Mouse (Mus musculus) hindbrain, postnatal 0 days (tissue): ENCODE measurements around the gene Net1. TPM values are rescaled to one million over a fixed set of nuclear protein-coding genes. Genes with fewer than 3 reads are reported as not detected.

ENCODE experiments used
- ATAC-seq: fragments of 200-750 bp; cut with Nextera tagmentation; 2 replicates; pipeline ENCODE4 v1.8.0; 2017; ENCODE audit warnings: mild to moderate bottlenecking, moderate TSS enrichment, moderate library complexity
- DNase-seq: peaks from one replicate; pipeline ENCODE4 v3.0.0-alpha.2; 2015; ENCODE audit warnings: low spot score
- H3K27ac ChIP-seq: fragments of 300-500 bp; sonication (generic); 2 replicates; pipeline ENCODE4 v1.5.1; 2014; ENCODE audit warnings: mild to moderate bottlenecking
- H3K27me3 ChIP-seq: fragments of 300-500 bp; sonication (generic); 2 replicates; pipeline ENCODE4 v1.6.1; 2014; ENCODE audit warnings: low read length, mixed read lengths; ENCODE audit not compliant: insufficient read depth
- H3K36me3 ChIP-seq: fragments of 300-500 bp; sonication (generic); 2 replicates; pipeline ENCODE4 v1.6.1; 2014; ENCODE audit warnings: low read length, mixed read lengths; ENCODE audit not compliant: insufficient read depth
- H3K4me1 ChIP-seq: fragments of 300-500 bp; sonication (generic); 2 replicates; pipeline ENCODE4 v1.6.1; 2014; ENCODE audit warnings: antibody characterized with exemption, low read length, mixed read lengths; ENCODE audit not compliant: insufficient read depth
- H3K4me2 ChIP-seq: fragments of 300-500 bp; sonication (generic); 2 replicates; pipeline ENCODE4 v1.6.1; 2014; ENCODE audit warnings: low read depth, mild to moderate bottlenecking, low read length, moderate library complexity, mixed read lengths
- H3K4me3 ChIP-seq: fragments of 300-500 bp; sonication (generic); 2 replicates; pipeline ENCODE4 v1.5.1; 2014; ENCODE audit warnings: low read length
- H3K9ac ChIP-seq: fragments of 300-500 bp; sonication (generic); replicated peaks from 2 replicates; pipeline ENCODE4 v1.6.1; 2014; ENCODE audit warnings: mild to moderate bottlenecking, low read length, moderate library complexity, mixed read lengths
- H3K9me3 ChIP-seq: fragments of 300-500 bp; sonication (generic); 2 replicates; pipeline ENCODE4 v1.6.1; 2016; ENCODE audit warnings: low read length, mixed read lengths
- CTCF ChIP-seq: IDR thresholded peaks from 2 replicates; pipeline ENCODE4 v1.5.1; 2016; ENCODE audit warnings: antibody characterized with exemption, control low read depth, low read depth
- WGBS: fragments of 180-500 bp; shearing (Covaris S2); extraction: QIAGEN DNeasy Blood & Tissue Kit; methylation state at CpG from one replicate; pipeline ENCODE4 v1.1.7; 2014; 5-methylcytosine and 5-hydroxymethylcytosine counted together
- polyA plus RNA-seq: library from polyadenylated mRNA; unstranded; fragments of >200 nt; fragmentation: Nextera tagmentation; extraction: Ambion mirVana; gene quantifications from 2 replicates; pipeline ENCODE4 v1.2.1, GENCODE M21; 2015
- total RNA-seq: library from RNA; depleted of rRNA; stranded (reverse); fragments of >200 nt; gene quantifications from 2 replicates; pipeline ENCODE4 v1.2.3, GENCODE M21; 2014; rRNA removed

Gene Net1
- 11.7 and 12.1 TPM in 2 replicates for total RNA-seq
- polyA plus RNA-seq, result 12.7 and 12.8 TPM in 2 replicates

GRCm38 (mm10) chr13:3917571-3918311 lies at the start of gene Net1, which contains the start of gene Tubal3:
Gene Net1 (minus strand): TSS chr13:3918220.
Gene Tubal3 (plus strand): TSS chr13:3918274.
- DNase-seq, result peak; percentile 96
- peak; percentile 2; the same call in 1 of the 2 replicates for TF ChIP-seq CTCF
- no peaks in the 10 kb centered on the region for H3K36me3 ChIP-seq
- ATAC-seq, result peak; percentile 99
- H3K27ac ChIP-seq, result peak within 1 kb of the TSS; percentile 72
- H3K4me1 ChIP-seq, result no peaks in the 10 kb centered on the region
- peak within 1 kb of the TSS; percentile 90 for H3K4me3 ChIP-seq
- peak within 1 kb of the TSS; percentile 72 for H3K9ac ChIP-seq
- WGBS, result under 1% methylated on average over 52 of the region's 52 CpGs
- H3K27me3 ChIP-seq, result no peaks in the 10 kb centered on the region
- H3K4me2 ChIP-seq, result peak within 1 kb of the TSS; percentile 83
- no peaks in the 10 kb centered on the region for H3K9me3 ChIP-seq

- Histone ChIP-seq H3K27ac (no peak overlapping the region), H3K4me1 (no peaks in the 10 kb centered on the region), H3K9ac (no peak overlapping the region), H3K9me3 (no peaks in the 10 kb centered on the region), H3K4me3 (no peak overlapping the region), H3K36me3 (no peaks in the 10 kb centered on the region), H3K27me3 (no peaks in the 10 kb centered on the region), H3K4me2 (no peak overlapping the region)
- no peak for DNase-seq
- 78% methylated on average over 6 of the region's 6 CpGs for WGBS
- TF ChIP-seq CTCF, result peak; percentile 28; the same call in 1 of the 2 replicates
- no peak for ATAC-seq
These were observed 33.3 kb upstream of the Net1 start for GRCm38 (mm10) chr13:3951198-3951914.

GRCm38 (mm10) chr13:3949477-3949876 lies 31.5 kb upstream of the Net1 start:
- TF ChIP-seq CTCF, result no peak

GRCm38 (mm10) chr13:3947267-3947666 lies 29.2 kb upstream of the Net1 start:
- H3K4me3 ChIP-seq, result no peak overlapping the region
- 84% methylated on average over 4 of the region's 4 CpGs for WGBS
- H3K27ac ChIP-seq, result no peak overlapping the region
- no peaks in the 10 kb centered on the region for H3K36me3 ChIP-seq
- no peaks in the 10 kb centered on the region for H3K9me3 ChIP-seq
- H3K27me3 ChIP-seq, result no peaks in the 10 kb centered on the region
- H3K4me2 ChIP-seq, result no peak overlapping the region
- no peak overlapping the region for H3K9ac ChIP-seq
- TF ChIP-seq CTCF, result no peak
- H3K4me1 ChIP-seq, result no peaks in the 10 kb centered on the region
- DNase-seq (no peak), ATAC-seq (0 out of 2 replicates have a peak, but pooled peaks have one; percentile 56)

More at GRCm38 (mm10) chr13:3949477-3949876, 31.5 kb upstream of the Net1 start:
- Histone ChIP-seq H3K36me3 (no peaks in the 10 kb centered on the region), H3K4me2 (no peak overlapping the region), H3K27ac (no peak overlapping the region), H3K9ac (no peak overlapping the region), H3K9me3 (no peaks in the 10 kb centered on the region), H3K4me1 (no peaks in the 10 kb centered on the region), H3K4me3 (no peak overlapping the region), H3K27me3 (no peaks in the 10 kb centered on the region)
- WGBS, result 91% methylated on average over 4 of the region's 4 CpGs
- DNase-seq (no peak), ATAC-seq (no peak)

- no peak within 1 kb of the TSS for H3K4me3 ChIP-seq
- no peak within 1 kb of the TSS for H3K4me2 ChIP-seq
- WGBS, result 74% methylated on average over 2 of the region's 2 CpGs
- no peak within 1 kb of the TSS for H3K9ac ChIP-seq
- TF ChIP-seq CTCF, result no peak
- H3K27me3 ChIP-seq, result no peaks in the 10 kb centered on the region
- H3K4me1 ChIP-seq, result no peaks in the 10 kb centered on the region
- no peak for ATAC-seq
- no peaks in the 10 kb centered on the region for H3K9me3 ChIP-seq
- no peak within 1 kb of the TSS for H3K27ac ChIP-seq
- H3K36me3 ChIP-seq, result no peaks in the 10 kb centered on the region
- no peak for DNase-seq
These were observed 27.2 kb upstream of the Net1 start, which contains the start of gene Ucn3 for GRCm38 (mm10) chr13:3945249-3945648. Gene Ucn3 (minus strand): TSS chr13:3945349.

- Histone ChIP-seq H3K27me3 (no peaks in the 10 kb centered on the region), H3K9me3 (no peaks in the 10 kb centered on the region), H3K4me3 (no peak overlapping the region), H3K36me3 (no peaks in the 10 kb centered on the region), H3K4me1 (no peaks in the 10 kb centered on the region), H3K27ac (no peak overlapping the region), H3K9ac (no peak overlapping the region), H3K4me2 (no peak overlapping the region)
- no peak for TF ChIP-seq CTCF
- DNase-seq (no peak), ATAC-seq (no peak)
- 76% methylated on average over 7 of the region's 7 CpGs for WGBS
These were observed 26.7 kb upstream of the Net1 start for GRCm38 (mm10) chr13:3944699-3945098.
